Mouse (Mus musculus) kidney, adult 2 months (tissue): Measurements from ENCODE around the gene Fuz.

ENCODE experiments used
- CTCF ChIP-seq: fragments of 200-500 bp; conservative IDR thresholded peaks from 2 replicates; pipeline ENCODE4 v1.5.1; 2011; ENCODE audit warnings: low read depth, mild to moderate bottlenecking, control low read depth, low read length, moderate library complexity, mixed read lengths; ENCODE audit not compliant: insufficient read depth, insufficient read length
- POLR2A ChIP-seq: fragments of 200-500 bp; IDR thresholded peaks from one replicate; pipeline ENCODE4 v1.6.1; 2011; ENCODE audit warnings: low read depth, low read length, control low read depth

GRCm38 (mm10) chr7:44852259-44853027 lies 43.4 kb upstream of the Fuz start:
- TF ChIP-seq CTCF (no peak), POLR2A (no peak)
